Mouse (Mus musculus) C2C12 (cell line): ENCODE results near the gene Psmd13.

Source experiments
- CTCF ChIP-seq: IDR thresholded peaks from one replicate; pipeline ENCODE4 v1.5.1; 2011; ENCODE audit not compliant: control insufficient read depth, insufficient read depth, insufficient read length
- FOSL1 ChIP-seq: IDR thresholded peaks from one replicate; pipeline ENCODE4 v1.8.0; 2011; ENCODE audit warnings: mild to moderate bottlenecking, low read length; ENCODE audit not compliant: poor library complexity, insufficient read depth, severe bottlenecking
- MAX ChIP-seq: IDR thresholded peaks from one replicate; pipeline ENCODE4 v1.6.1; 2011; ENCODE audit warnings: mild to moderate bottlenecking, control low read depth
- MYOD1 ChIP-seq: IDR thresholded peaks from one replicate; pipeline ENCODE4 v1.6.1; 2011; ENCODE audit warnings: low read depth; ENCODE audit not compliant: control insufficient read depth, insufficient read length
- USF1 ChIP-seq: IDR thresholded peaks from one replicate; pipeline ENCODE4 v1.6.1; 2011; ENCODE audit warnings: low read depth, mild to moderate bottlenecking, control low read depth, moderate library complexity

GRCm38 (mm10) chr7:140946980-140947379 lies 65.2 kb downstream of the Psmd13 start:
- no peak for TF ChIP-seq CTCF
- no peak for TF ChIP-seq USF1
- TF ChIP-seq MYOD1 = no peak
- no peak for TF ChIP-seq FOSL1
- no peak for TF ChIP-seq MAX
